Comparison of ENCODE assay signal across 31 mouse cellular contexts in the genomic region with DNA sequence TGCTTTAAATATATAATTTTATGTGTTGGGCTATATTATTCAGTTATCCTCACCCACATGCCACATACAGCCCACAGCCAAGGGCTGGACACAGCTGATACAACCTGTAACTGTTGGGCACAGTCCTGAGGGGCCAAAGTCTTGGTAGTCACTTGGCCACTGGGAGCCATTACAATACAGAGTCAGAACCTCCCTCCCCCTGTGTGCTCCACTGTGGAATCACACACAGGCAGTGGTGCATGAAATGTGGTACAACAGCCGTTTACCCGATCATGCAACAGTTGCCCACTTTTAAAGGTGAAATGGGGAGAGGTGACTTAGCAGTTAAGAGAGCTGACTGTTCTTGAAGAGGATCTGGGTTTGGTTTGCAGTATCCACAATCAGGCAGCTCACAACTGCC.
"Had no signal": no experiment of that assay in that cellular context is flagged by ENCODE, and none has a peak within 500 bp of the region (broad histone marks: within the 10 kb centered on the region; RNA-seq: fewer than 3 reads in every experiment).

No protein-coding gene starts in this region.

- H3K4me3 ChIP-seq: limb, embryonic 10.5 days; limb, embryonic 12.5 days; limb, embryonic 13.5 days; limb, embryonic 15.5 days; liver, embryonic 12.5 days; liver, embryonic 13.5 days; liver, embryonic 15.5 days; lung, embryonic 15.5 days; megakaryocyte, embryonic 14.5 days; midbrain, embryonic 10.5 days; midbrain, embryonic 12.5 days; midbrain, embryonic 13.5 days; midbrain, embryonic 15.5 days; myocyte had no signal

- H3K27me3 ChIP-seq: limb, embryonic 12.5 days; limb, embryonic 13.5 days; limb, embryonic 15.5 days; liver, embryonic 12.5 days; liver, embryonic 13.5 days; liver, embryonic 15.5 days; lung, embryonic 15.5 days; megakaryocyte, embryonic 14.5 days; midbrain, embryonic 12.5 days; midbrain, embryonic 13.5 days; midbrain, embryonic 15.5 days had no signal

- H3K4me2 ChIP-seq: limb, embryonic 12.5 days; limb, embryonic 13.5 days; limb, embryonic 15.5 days; liver, embryonic 11.5 days; liver, embryonic 12.5 days; liver, embryonic 13.5 days; liver, embryonic 15.5 days; lung, embryonic 14.5 days; lung, embryonic 15.5 days; midbrain, embryonic 11.5 days; midbrain, embryonic 12.5 days; midbrain, embryonic 13.5 days; midbrain, embryonic 15.5 days had no signal

- ATAC-seq: liver, embryonic 12.5 days; liver, postnatal 0 days; lung, postnatal 0 days; midbrain, embryonic 13.5 days; midbrain, embryonic 15.5 days; midbrain, embryonic 16.5 days had no signal

- DNase-seq: left cerebral cortex, postnatal 4 days; liver; liver, embryonic 13.5 days; liver, postnatal 0 days; lung, adult 18-20 months; lung, adult 2 months; lung, embryonic 14.5 days; lung, postnatal 10 days; lung, postnatal 14 days; lung, postnatal 36 days; lung, postnatal 4 days; midbrain, embryonic 14.5 days had no signal

- H3K9me3 ChIP-seq: limb, embryonic 10.5 days; limb, embryonic 12.5 days; limb, embryonic 13.5 days; limb, embryonic 15.5 days; liver, embryonic 12.5 days; liver, embryonic 13.5 days; liver, embryonic 15.5 days; lung, embryonic 15.5 days; megakaryocyte, embryonic 14.5 days; midbrain, embryonic 10.5 days; midbrain, embryonic 12.5 days; midbrain, embryonic 13.5 days; midbrain, embryonic 15.5 days had no signal

- H3K36me3 ChIP-seq: limb, embryonic 10.5 days; limb, embryonic 12.5 days; limb, embryonic 15.5 days; liver, embryonic 12.5 days; liver, embryonic 13.5 days; liver, embryonic 15.5 days; lung, embryonic 15.5 days; midbrain, embryonic 10.5 days; midbrain, embryonic 12.5 days; midbrain, embryonic 13.5 days; midbrain, embryonic 15.5 days had no signal

- H3K27ac ChIP-seq: limb, embryonic 10.5 days; limb, embryonic 12.5 days; limb, embryonic 13.5 days; limb, embryonic 15.5 days; liver, embryonic 12.5 days; liver, embryonic 13.5 days; liver, embryonic 14.5 days; liver, embryonic 15.5 days; lung, embryonic 15.5 days; macrophage; midbrain, embryonic 10.5 days; midbrain, embryonic 12.5 days; midbrain, embryonic 13.5 days; midbrain, embryonic 15.5 days had no signal

- H3K9ac ChIP-seq: limb, embryonic 12.5 days; limb, embryonic 13.5 days; limb, embryonic 15.5 days; liver, embryonic 12.5 days; liver, embryonic 13.5 days; liver, embryonic 14.5 days; liver, embryonic 15.5 days; liver, postnatal 0 days; lung, embryonic 14.5 days; lung, embryonic 15.5 days; midbrain, embryonic 12.5 days; midbrain, embryonic 13.5 days; midbrain, embryonic 15.5 days had no signal
